Comparison of ENCODE assay signal across 33 mouse cellular contexts in the genomic region with DNA sequence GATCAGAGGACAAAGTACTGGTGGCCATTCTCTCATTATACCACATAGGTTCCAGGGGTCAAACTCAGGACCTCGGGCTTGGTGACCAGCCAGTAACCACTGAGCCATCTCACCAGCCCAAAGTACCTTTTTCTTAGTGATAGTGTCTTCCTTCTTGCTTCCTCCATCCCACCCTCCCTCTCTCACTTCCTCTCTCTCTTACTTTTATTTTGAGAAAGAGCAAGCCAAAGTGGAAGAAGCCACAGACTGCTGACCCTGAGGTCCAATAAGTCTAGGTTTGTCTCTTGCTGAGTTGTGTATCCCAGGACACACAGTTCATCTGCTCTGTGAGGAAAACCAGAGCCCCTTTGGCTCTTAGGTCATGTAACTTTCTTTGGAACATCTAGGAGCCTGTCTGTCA. TPM values are rescaled to one million over a fixed set of nuclear protein-coding genes. Genes with fewer than 3 reads are reported as not detected.
A peak's percentile ranks its signal among the peaks of the same experiment; 100 is the strongest.
DNase-seq lines count a peak whose midpoint lies in the region; ATAC-seq and TF ChIP-seq lines count a peak whose summit lies in the region.
"Had no signal": no experiment of that assay in that cellular context is flagged by ENCODE, and none has a peak within 500 bp of the region (broad histone marks: within the 10 kb centered on the region; RNA-seq: fewer than 3 reads in every experiment).

No protein-coding gene starts in this region.

- no peak for DNase-seq in embryonic facial prominence, embryonic 10.5 days (ENCODE audit: low spot score)
- DNase-seq in midbrain, embryonic 14.5 days: no peak
- DNase-seq in midbrain, postnatal 0 days (ENCODE audit: low spot score): no peak
- DNase-seq in splenic B cell, adult 2 months (ENCODE audit: low read depth, low spot score): peak; percentile 12
- DNase-seq: adrenal gland, adult 2 months; adrenal gland, postnatal 14 days; B cell, adult 2 months; cerebellum, adult 11 months; cerebellum, adult 2 months; cerebellum, adult 9-11 months; cerebellum, postnatal 25 days; gastrocnemius, postnatal 25 days; heart, postnatal 10 days; heart, postnatal 36 days had no signal

- no peaks in the 10 kb centered on the region for H3K27me3 ChIP-seq in embryonic facial prominence, embryonic 12.5 days
- no peaks in the 10 kb centered on the region; the same call in 1 of the 2 replicates for H3K27me3 ChIP-seq in embryonic facial prominence, embryonic 10.5 days (replicated peaks; ENCODE audit: low read depth, poor library complexity, severe bottlenecking)
- H3K27me3 ChIP-seq in midbrain, embryonic 14.5 days (ENCODE audit: control insufficient read depth, insufficient read depth, low read length): no peaks in the 10 kb centered on the region
- no peaks in the 10 kb centered on the region for H3K27me3 ChIP-seq in midbrain, postnatal 0 days (ENCODE audit: insufficient read depth, low read length)
- H3K27me3 ChIP-seq in embryonic facial prominence, embryonic 13.5 days: no peaks in the 10 kb centered on the region
- H3K27me3 ChIP-seq in splenic B cell, adult 2 months (ENCODE audit: control insufficient read depth, insufficient read depth, low read length, poor library complexity, severe bottlenecking): peaks cover 1% of the 10 kb centered on the region; the same call in 1 of the 2 replicates
- H3K27me3 ChIP-seq in hindbrain, embryonic 13.5 days: no peaks in the 10 kb centered on the region
- H3K27me3 ChIP-seq: forebrain, embryonic 12.5 days; forebrain, embryonic 15.5 days; heart, embryonic 15.5 days had no signal

- 92% methylated on average over 1 of the region's 1 CpGs for WGBS in embryonic facial prominence, embryonic 12.5 days
- 95% methylated on average over 1 of the region's 1 CpGs for WGBS in embryonic facial prominence, embryonic 10.5 days
- WGBS in midbrain, embryonic 14.5 days: 94% methylated on average over 1 of the region's 1 CpGs
- WGBS in midbrain, postnatal 0 days: 95% methylated on average over 1 of the region's 1 CpGs
- 83% methylated on average over 1 of the region's 1 CpGs for WGBS in embryonic facial prominence, embryonic 13.5 days
- 90% methylated on average over 1 of the region's 1 CpGs for WGBS in hindbrain, embryonic 13.5 days

- no peak for ATAC-seq in embryonic facial prominence, embryonic 12.5 days (ENCODE audit: insufficient number of reproducible peaks, insufficient read depth, low FRiP score, low TSS enrichment)
- no peak for ATAC-seq in midbrain, embryonic 14.5 days (ENCODE audit: low FRiP score, low TSS enrichment)
- ATAC-seq in midbrain, postnatal 0 days (ENCODE audit: low FRiP score): no peak
- no peak for ATAC-seq in embryonic facial prominence, embryonic 13.5 days (ENCODE audit: insufficient number of reproducible peaks, insufficient read depth, low FRiP score, low TSS enrichment, low read depth)
- ATAC-seq in granulocyte monocyte progenitor cell, adult 5-6 weeks (replicated peaks; ENCODE audit: poor library complexity, severe bottlenecking): no peak
- no peak for ATAC-seq in hindbrain, embryonic 13.5 days (ENCODE audit: low FRiP score)
- ATAC-seq: forebrain, embryonic 15.5 days; hindbrain, postnatal 0 days; inflammation-experienced regulatory T-cells, adult 6 months had no signal

- peaks cover 20% of the 10 kb centered on the region for H3K4me1 ChIP-seq in embryonic facial prominence, embryonic 12.5 days
- peaks cover 47% of the 10 kb centered on the region for H3K4me1 ChIP-seq in embryonic facial prominence, embryonic 10.5 days
- peaks cover 18% of the 10 kb centered on the region for H3K4me1 ChIP-seq in midbrain, embryonic 14.5 days (ENCODE audit: control insufficient read depth, insufficient read depth, low read length)
- peaks cover 12% of the 10 kb centered on the region; the same call in 1 of the 2 replicates for H3K4me1 ChIP-seq in midbrain, postnatal 0 days (ENCODE audit: insufficient read depth, low read length)
- H3K4me1 ChIP-seq in embryonic facial prominence, embryonic 13.5 days: peaks cover 22% of the 10 kb centered on the region
- peaks cover 25% of the 10 kb centered on the region for H3K4me1 ChIP-seq in hindbrain, embryonic 13.5 days (replicated peaks)

- peak overlapping the region; percentile 92; the same call in 1 of the 2 replicates for H3K4me2 ChIP-seq in embryonic facial prominence, embryonic 12.5 days (replicated peaks)
- peak overlapping the region; percentile 19; the same call in 1 of the 2 replicates for H3K4me2 ChIP-seq in midbrain, embryonic 14.5 days (ENCODE audit: low read length)
- H3K4me2 ChIP-seq in midbrain, postnatal 0 days (ENCODE audit: low read depth, low read length, poor library complexity, severe bottlenecking): no peak overlapping the region
- peak overlapping the region; percentile 89; the same call in 1 of the 2 replicates for H3K4me2 ChIP-seq in embryonic facial prominence, embryonic 13.5 days
- no peak overlapping the region for H3K4me2 ChIP-seq in hindbrain, embryonic 13.5 days
- H3K4me2 ChIP-seq: forebrain, embryonic 15.5 days; heart, embryonic 15.5 days; hindbrain, embryonic 14.5 days had no signal

- no peaks in the 10 kb centered on the region for H3K9me3 ChIP-seq in embryonic facial prominence, embryonic 12.5 days
- H3K9me3 ChIP-seq in embryonic facial prominence, embryonic 10.5 days: no peaks in the 10 kb centered on the region
- no peaks in the 10 kb centered on the region for H3K9me3 ChIP-seq in midbrain, embryonic 14.5 days (ENCODE audit: control insufficient read depth, low read length)
- H3K9me3 ChIP-seq in midbrain, postnatal 0 days (ENCODE audit: low read length): no peaks in the 10 kb centered on the region
- H3K9me3 ChIP-seq in embryonic facial prominence, embryonic 13.5 days: no peaks in the 10 kb centered on the region
- no peaks in the 10 kb centered on the region for H3K9me3 ChIP-seq in hindbrain, embryonic 13.5 days
- H3K9me3 ChIP-seq: forebrain, embryonic 12.5 days; forebrain, embryonic 15.5 days; heart, embryonic 15.5 days; hindbrain, embryonic 10.5 days had no signal

- H3K27ac ChIP-seq in embryonic facial prominence, embryonic 12.5 days: no peak overlapping the region
- H3K27ac ChIP-seq in embryonic facial prominence, embryonic 10.5 days (replicated peaks): no peak overlapping the region
- H3K27ac ChIP-seq in midbrain, embryonic 14.5 days (replicated peaks; ENCODE audit: low read depth, low read length): no peak overlapping the region
- no peak overlapping the region for H3K27ac ChIP-seq in midbrain, postnatal 0 days (ENCODE audit: low read depth, low read length)
- no peak overlapping the region for H3K27ac ChIP-seq in embryonic facial prominence, embryonic 13.5 days
- H3K27ac ChIP-seq in hindbrain, embryonic 13.5 days: no peak overlapping the region
- H3K27ac ChIP-seq: forebrain, embryonic 12.5 days; forebrain, embryonic 15.5 days; heart, embryonic 15.5 days; hindbrain, embryonic 14.5 days; hindbrain, postnatal 0 days had no signal

- no peak overlapping the region for H3K9ac ChIP-seq in embryonic facial prominence, embryonic 12.5 days
- H3K9ac ChIP-seq in midbrain, embryonic 14.5 days (replicated peaks; ENCODE audit: low read length): no peak overlapping the region
- H3K9ac ChIP-seq in midbrain, postnatal 0 days (replicated peaks; ENCODE audit: low read length, poor library complexity, severe bottlenecking): no peak overlapping the region
- no peak overlapping the region for H3K9ac ChIP-seq in embryonic facial prominence, embryonic 13.5 days
- no peak overlapping the region for H3K9ac ChIP-seq in hindbrain, embryonic 13.5 days
- H3K9ac ChIP-seq: forebrain, embryonic 15.5 days; heart, embryonic 15.5 days; hindbrain, embryonic 14.5 days had no signal

- no peak overlapping the region for H3K4me3 ChIP-seq in embryonic facial prominence, embryonic 12.5 days
- no peak overlapping the region; the same call in 1 of the 2 replicates for H3K4me3 ChIP-seq in embryonic facial prominence, embryonic 10.5 days
- H3K4me3 ChIP-seq in midbrain, embryonic 14.5 days (replicated peaks; ENCODE audit: low read depth, low read length): no peak overlapping the region
- no peak overlapping the region for H3K4me3 ChIP-seq in midbrain, postnatal 0 days (ENCODE audit: low read depth, low read length)
- no peak overlapping the region for H3K4me3 ChIP-seq in embryonic facial prominence, embryonic 13.5 days
- no peak overlapping the region for H3K4me3 ChIP-seq in hindbrain, embryonic 13.5 days
- H3K4me3 ChIP-seq: erythroblast, embryonic 14.5 days; forebrain, embryonic 12.5 days; forebrain, embryonic 15.5 days; heart, embryonic 15.5 days had no signal

- 0 out of 2 replicates have a peak, but pooled peaks cover 5% of the 10 kb centered on the region for H3K36me3 ChIP-seq in embryonic facial prominence, embryonic 12.5 days
- peaks cover 9% of the 10 kb centered on the region for H3K36me3 ChIP-seq in embryonic facial prominence, embryonic 10.5 days (replicated peaks)
- no peaks in the 10 kb centered on the region for H3K36me3 ChIP-seq in midbrain, embryonic 14.5 days (ENCODE audit: control insufficient read depth, insufficient read depth, low read length)
- no peaks in the 10 kb centered on the region for H3K36me3 ChIP-seq in midbrain, postnatal 0 days (ENCODE audit: insufficient read depth, low read length)
- H3K36me3 ChIP-seq in embryonic facial prominence, embryonic 13.5 days: peaks cover 8% of the 10 kb centered on the region; the same call in 1 of the 2 replicates
- no peaks in the 10 kb centered on the region for H3K36me3 ChIP-seq in splenic B cell, adult 2 months (ENCODE audit: control insufficient read depth, insufficient read depth, low read length, poor library complexity, severe bottlenecking)
- peaks cover under 1% of the 10 kb centered on the region; the same call in 1 of the 2 replicates for H3K36me3 ChIP-seq in hindbrain, embryonic 13.5 days
- H3K36me3 ChIP-seq: forebrain, embryonic 12.5 days; forebrain, embryonic 15.5 days; heart, embryonic 15.5 days had no signal

- TF ChIP-seq CTCF in midbrain, postnatal 0 days (IDR thresholded peaks at IDR 0.05): no peak

RNA-seq across cellular contexts. Expression of gene Vash2, which starts 1.4 kb away (rescaled TPM):
- 77.9 and 82.5 TPM in 2 replicates for polyA plus RNA-seq in embryonic facial prominence, embryonic 12.5 days (2016; fragmentation: Nextera tagmentation; extraction: Ambion mirVana)
- 52.7 and 56.7 TPM in 2 replicates for polyA plus RNA-seq in embryonic facial prominence, embryonic 10.5 days (2016; fragmentation: Nextera tagmentation; extraction: Ambion mirVana)
- 82.8 and 102 TPM in 2 replicates for polyA plus RNA-seq in midbrain, embryonic 14.5 days (2014; fragmentation: Nextera tagmentation; extraction: Ambion mirVana)
- 46.1 and 51.2 TPM in 2 replicates for total RNA-seq in midbrain, postnatal 0 days (2014; rRNA removed)
- polyA plus RNA-seq in midbrain, postnatal 0 days (2015; fragmentation: Nextera tagmentation; extraction: Ambion mirVana): 48.8 and 49.5 TPM in 2 replicates
- polyA plus RNA-seq in embryonic facial prominence, embryonic 13.5 days (2015; fragmentation: Nextera tagmentation; extraction: Ambion mirVana): 54.3 and 54.7 TPM in 2 replicates
- 0.64 TPM in 1 of 2 replicates, not detected in the other for total RNA-seq in granulocyte monocyte progenitor cell, adult 5-6 weeks (2014; fragmentation: Nextera tagmentation)
- total RNA-seq in granulocyte monocyte progenitor cell, adult 5-6 weeks (2017): 0.21 TPM in 1 of 2 replicates, not detected in the other
- polyA plus RNA-seq in hindbrain, embryonic 13.5 days (2015; fragmentation: Nextera tagmentation; extraction: Ambion mirVana): 92.4 and 94.1 TPM in 2 replicates

RNA-seq across cellular contexts. Expression of gene Flvcr1, which starts 45.5 kb away (rescaled TPM):
- 7.6 and 8.4 TPM in 2 replicates for polyA plus RNA-seq in embryonic facial prominence, embryonic 12.5 days (2016; fragmentation: Nextera tagmentation; extraction: Ambion mirVana)
- polyA plus RNA-seq in embryonic facial prominence, embryonic 10.5 days (2016; fragmentation: Nextera tagmentation; extraction: Ambion mirVana): 6.9 and 7.4 TPM in 2 replicates
- polyA plus RNA-seq in midbrain, embryonic 14.5 days (2014; fragmentation: Nextera tagmentation; extraction: Ambion mirVana): 10.0 and 12.1 TPM in 2 replicates
- total RNA-seq in midbrain, postnatal 0 days (2014; rRNA removed): 32.3 and 36.9 TPM in 2 replicates
- 8.2 and 9.2 TPM in 2 replicates for polyA plus RNA-seq in midbrain, postnatal 0 days (2015; fragmentation: Nextera tagmentation; extraction: Ambion mirVana)
- 6.2 and 7.0 TPM in 2 replicates for polyA plus RNA-seq in embryonic facial prominence, embryonic 13.5 days (2015; fragmentation: Nextera tagmentation; extraction: Ambion mirVana)
- total RNA-seq in granulocyte monocyte progenitor cell, adult 5-6 weeks (2014; fragmentation: Nextera tagmentation): 25.1 and 29.5 TPM in 2 replicates
- 27.0 and 32.6 TPM in 2 replicates for total RNA-seq in granulocyte monocyte progenitor cell, adult 5-6 weeks (2017)
- polyA plus RNA-seq in hindbrain, embryonic 13.5 days (2015; fragmentation: Nextera tagmentation; extraction: Ambion mirVana): 5.6 and 8.3 TPM in 2 replicates

RNA-seq across cellular contexts. Expression of gene Angel2, which starts 55.6 kb away (rescaled TPM):
- polyA plus RNA-seq in embryonic facial prominence, embryonic 12.5 days (2016; fragmentation: Nextera tagmentation; extraction: Ambion mirVana): 55.5 and 58.5 TPM in 2 replicates
- 50.4 and 55.3 TPM in 2 replicates for polyA plus RNA-seq in embryonic facial prominence, embryonic 10.5 days (2016; fragmentation: Nextera tagmentation; extraction: Ambion mirVana)
- 49.3 and 60.1 TPM in 2 replicates for polyA plus RNA-seq in midbrain, embryonic 14.5 days (2014; fragmentation: Nextera tagmentation; extraction: Ambion mirVana)
- 31.4 and 40.1 TPM in 2 replicates for total RNA-seq in midbrain, postnatal 0 days (2014; rRNA removed)
- 40.4 and 41.6 TPM in 2 replicates for polyA plus RNA-seq in midbrain, postnatal 0 days (2015; fragmentation: Nextera tagmentation; extraction: Ambion mirVana)
- polyA plus RNA-seq in embryonic facial prominence, embryonic 13.5 days (2015; fragmentation: Nextera tagmentation; extraction: Ambion mirVana): 51.5 and 60.1 TPM in 2 replicates
- total RNA-seq in granulocyte monocyte progenitor cell, adult 5-6 weeks (2014; fragmentation: Nextera tagmentation): 27.0 and 34.8 TPM in 2 replicates
- 29.4 and 49.4 TPM in 2 replicates for total RNA-seq in granulocyte monocyte progenitor cell, adult 5-6 weeks (2017)
- polyA plus RNA-seq in hindbrain, embryonic 13.5 days (2015; fragmentation: Nextera tagmentation; extraction: Ambion mirVana): 55.4 and 57.0 TPM in 2 replicates

RNA-seq across cellular contexts. Expression of gene Spata45, which starts 56.0 kb away (rescaled TPM):
- polyA plus RNA-seq in embryonic facial prominence, embryonic 12.5 days (2016; fragmentation: Nextera tagmentation; extraction: Ambion mirVana): not detected in 2 replicates
- polyA plus RNA-seq in embryonic facial prominence, embryonic 10.5 days (2016; fragmentation: Nextera tagmentation; extraction: Ambion mirVana): not detected in 2 replicates
- polyA plus RNA-seq in midbrain, embryonic 14.5 days (2014; fragmentation: Nextera tagmentation; extraction: Ambion mirVana): not detected in 2 replicates
- not detected in 2 replicates for total RNA-seq in midbrain, postnatal 0 days (2014; rRNA removed)
- not detected in 2 replicates for polyA plus RNA-seq in midbrain, postnatal 0 days (2015; fragmentation: Nextera tagmentation; extraction: Ambion mirVana)
- not detected in 2 replicates for polyA plus RNA-seq in embryonic facial prominence, embryonic 13.5 days (2015; fragmentation: Nextera tagmentation; extraction: Ambion mirVana)
- total RNA-seq in granulocyte monocyte progenitor cell, adult 5-6 weeks (2014; fragmentation: Nextera tagmentation): not detected in 2 replicates
- total RNA-seq in granulocyte monocyte progenitor cell, adult 5-6 weeks (2017): not detected in 2 replicates
- not detected in 2 replicates for polyA plus RNA-seq in hindbrain, embryonic 13.5 days (2015; fragmentation: Nextera tagmentation; extraction: Ambion mirVana)
- total RNA-seq: adrenal gland, adult 2 months; adrenal gland, postnatal 14 days; adrenal gland, postnatal 4 days; common myeloid progenitor, adult 5-6 weeks; gastrocnemius, adult 8-10 months; gastrocnemius, postnatal 25 days; heart, adult 8-10 months; heart, postnatal 10 days; heart, postnatal 36 days; hindbrain, postnatal 0 days; MEL had no signal
- polyA plus RNA-seq: adrenal gland, adult 2 months; cerebellum, adult 2 months; embryonic facial prominence, embryonic 11.5 days; erythroblast, embryonic 14.5 days; forebrain, embryonic 12.5 days; forebrain, embryonic 15.5 days; gonadal fat pad, adult 2 months; heart, embryonic 15.5 days; hindbrain, embryonic 10.5 days; hindbrain, embryonic 14.5 days; hindbrain, postnatal 0 days had no signal

Comparison
In these comparisons a context has a peak if more than half of its experiments do, and no peak if none do; other contexts are left out.
1. H3K4me2 ChIP-seq: peak in embryonic facial prominence, embryonic 12.5 days (single experiment), midbrain, embryonic 14.5 days (single experiment) and embryonic facial prominence, embryonic 13.5 days (single experiment); none in midbrain, postnatal 0 days (single experiment) and hindbrain, embryonic 13.5 days (single experiment).